Mouse (Mus musculus) adrenal gland, postnatal 25 days (tissue): ENCODE data around the gene Gm4131. TPM values are rescaled to one million over a fixed set of nuclear protein-coding genes. Genes with fewer than 3 reads are reported as not detected.

ENCODE experiments used
- DNase-seq: peaks from one replicate; pipeline ENCODE4 v3.0.0; 2021; ENCODE audit warnings: mixed read lengths
- total RNA-seq: library from RNA; stranded (reverse); gene quantifications from 2 replicates; pipeline ENCODE4 v1.2.3, GENCODE M21; 2021

The Gm4131 gene
- total RNA-seq, 1 experiment from 2014 or later, result not detected

GRCm38 (mm10) chr14:62456239-62456747 is 110.4 kb downstream of the Gm4131 start, which contains the start of gene Gucy1b2:
Gene Gucy1b2 (minus strand): TSS chr14:62456289.
- no peak for DNase-seq

GRCm38 (mm10) chr14:62455570-62455879 is 111.2 kb downstream of the Gm4131 start:
- DNase-seq, result no peak

DNA sequence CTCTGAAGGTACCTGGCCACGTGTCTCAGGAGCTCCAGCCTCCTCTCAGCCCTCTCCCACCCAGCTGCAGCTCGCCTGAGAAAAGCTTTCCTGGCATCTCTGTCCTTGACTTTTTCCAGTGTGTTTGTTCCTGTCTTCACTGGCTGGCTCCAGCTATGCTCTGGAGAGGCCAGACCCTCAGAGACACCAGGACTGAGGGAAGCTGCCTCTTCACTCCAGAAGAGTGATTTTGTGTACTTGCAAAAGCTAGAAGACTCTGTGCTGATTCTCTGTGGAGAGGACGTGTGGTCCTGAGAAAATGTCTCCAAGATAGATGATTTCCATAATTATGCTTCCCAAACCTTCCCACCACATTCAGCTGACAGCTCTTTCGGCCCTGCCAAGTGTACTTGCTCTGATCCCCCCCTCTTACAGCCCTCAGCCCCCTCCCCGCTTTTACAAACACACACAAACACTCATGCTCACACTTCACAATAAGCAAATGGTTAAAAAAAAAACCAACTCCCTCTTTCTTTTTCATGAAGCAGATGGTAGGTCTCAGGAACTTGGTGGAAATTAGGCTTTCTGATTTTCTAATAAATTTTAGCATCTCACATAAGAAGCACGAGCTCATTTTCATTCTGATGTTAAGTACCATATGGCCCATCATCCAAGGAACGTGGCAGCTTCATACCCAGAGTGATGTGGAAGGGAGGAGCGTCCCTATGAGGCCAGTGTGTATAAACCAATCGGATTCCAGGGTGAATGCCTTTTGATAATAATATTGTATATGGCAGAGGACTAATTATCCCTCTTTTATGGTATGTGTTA is 111.8 kb downstream of the Gm4131 start:
- DNase-seq, result no peak

GRCm38 (mm10) chr14:62454136-62454535 is 112.6 kb downstream of the Gm4131 start:
- no peak for DNase-seq

GRCm38 (mm10) chr14:62453276-62453675 is 113.4 kb downstream of the Gm4131 start:
- peak; percentile 33 for DNase-seq

DNA sequence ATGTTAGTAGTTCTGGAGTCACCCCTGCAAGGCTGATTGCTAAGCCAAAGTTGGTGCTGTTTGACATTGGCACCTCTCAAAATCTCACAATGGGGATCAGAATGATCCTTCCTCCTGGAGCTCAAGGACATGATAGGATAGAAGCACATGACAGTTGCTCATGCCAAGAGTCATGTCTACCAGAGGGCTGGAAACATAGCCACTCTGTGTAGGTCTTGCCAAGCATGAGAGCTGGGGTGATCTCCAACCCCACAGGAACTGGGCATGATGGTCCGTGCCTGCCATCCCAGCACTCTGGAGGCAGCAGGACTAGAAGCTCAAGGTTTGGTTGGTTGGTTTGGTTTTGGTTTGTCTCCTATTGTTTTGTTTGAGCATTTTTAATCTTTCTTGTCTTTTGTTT is 116.0 kb downstream of the Gm4131 start:
- DNase-seq, result no peak

DNA sequence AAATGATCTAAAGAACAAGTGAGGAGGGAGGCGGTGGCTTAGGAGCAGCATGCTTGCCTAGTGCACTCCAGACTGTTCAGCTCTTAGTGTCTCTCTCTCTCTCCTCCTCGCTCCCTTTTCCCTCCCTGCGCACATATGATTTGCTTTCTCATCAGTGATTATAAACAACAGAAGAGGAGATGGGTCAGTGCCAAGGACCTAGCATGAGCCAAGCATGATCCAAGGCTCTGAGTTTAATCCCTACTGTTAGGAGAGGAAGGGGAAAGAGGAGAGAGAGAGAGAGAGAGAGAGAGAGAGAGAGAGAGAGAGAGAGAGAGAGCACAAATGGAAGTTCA is 119.5 kb downstream of the Gm4131 start:
- DNase-seq, result no peak

GRCm38 (mm10) chr14:62446385-62447213 is 120.1 kb downstream of the Gm4131 start:
- no peak for DNase-seq

DNA sequence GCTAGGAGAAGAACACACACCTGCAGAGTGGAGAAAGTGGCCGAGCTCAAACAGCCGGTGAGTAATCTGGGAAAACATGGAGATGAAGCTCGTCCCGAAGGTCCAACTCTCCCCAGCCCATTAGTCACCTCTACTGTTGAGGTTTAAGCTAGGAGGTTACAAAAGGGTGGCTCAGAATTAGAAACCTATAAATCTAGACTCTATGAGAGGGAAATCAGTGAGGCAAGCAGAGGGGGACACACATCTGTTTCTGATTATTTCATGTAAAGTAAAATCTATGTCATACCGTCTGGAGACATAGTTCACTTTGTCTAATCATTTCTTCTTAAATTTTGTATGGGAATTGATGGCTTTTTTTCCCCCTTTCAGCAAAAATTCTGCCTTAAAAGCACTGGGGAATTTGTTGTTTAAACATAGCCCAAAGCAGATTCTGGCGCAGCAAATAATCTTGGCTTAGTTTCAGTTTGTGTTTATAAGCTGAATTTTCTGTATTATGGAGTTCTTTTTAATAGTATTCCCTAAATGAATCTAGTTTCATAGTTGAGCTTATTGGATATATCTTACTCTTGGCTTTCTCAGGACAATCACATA is 122.8 kb downstream of the Gm4131 start:
- DNase-seq, result no peak

GRCm38 (mm10) chr14:62442971-62443370 is 123.8 kb downstream of the Gm4131 start:
- DNase-seq, result no peak

DNA sequence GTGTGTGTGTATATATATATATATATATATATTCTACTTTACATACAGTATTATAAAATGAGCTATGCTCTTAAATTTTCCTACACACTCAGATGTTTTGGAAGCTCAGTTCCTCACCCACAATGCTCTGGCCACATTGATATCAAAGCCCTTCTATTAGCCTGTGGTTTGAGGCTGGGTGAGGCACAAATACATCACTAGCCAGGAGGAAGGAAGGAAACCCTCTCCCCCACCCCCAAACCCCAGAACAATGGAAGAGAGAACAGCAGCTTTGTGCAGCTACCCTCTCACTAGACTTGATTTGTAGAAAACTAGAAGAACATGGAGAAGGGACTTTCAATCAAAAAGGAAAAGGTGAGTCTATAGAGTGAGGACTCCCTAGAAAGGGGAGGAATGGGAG is 126.7 kb downstream of the Gm4131 start:
- DNase-seq, result no peak

- no peak for DNase-seq
These were observed 128.5 kb downstream of the Gm4131 start for GRCm38 (mm10) chr14:62438236-62438635.

DNA sequence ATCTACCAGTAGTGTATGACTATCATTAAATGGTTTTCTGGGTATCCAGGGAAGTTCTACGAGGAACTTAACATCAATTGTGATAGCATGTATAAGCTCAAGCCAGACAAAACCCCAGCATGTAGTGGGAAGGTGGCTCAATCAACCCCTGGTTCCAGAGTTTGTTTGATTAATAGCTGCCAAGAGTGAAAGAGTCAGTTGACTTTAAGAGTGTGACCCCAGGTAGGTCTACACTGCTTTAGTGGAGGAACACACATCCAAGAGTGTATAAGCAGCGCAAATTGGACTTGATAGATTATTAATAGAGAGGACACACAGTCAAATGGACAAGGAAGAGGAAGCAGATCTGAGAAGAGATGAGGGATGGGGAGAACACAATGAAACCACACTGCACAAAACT is 128.9 kb downstream of the Gm4131 start:
- DNase-seq, result no peak

DNA sequence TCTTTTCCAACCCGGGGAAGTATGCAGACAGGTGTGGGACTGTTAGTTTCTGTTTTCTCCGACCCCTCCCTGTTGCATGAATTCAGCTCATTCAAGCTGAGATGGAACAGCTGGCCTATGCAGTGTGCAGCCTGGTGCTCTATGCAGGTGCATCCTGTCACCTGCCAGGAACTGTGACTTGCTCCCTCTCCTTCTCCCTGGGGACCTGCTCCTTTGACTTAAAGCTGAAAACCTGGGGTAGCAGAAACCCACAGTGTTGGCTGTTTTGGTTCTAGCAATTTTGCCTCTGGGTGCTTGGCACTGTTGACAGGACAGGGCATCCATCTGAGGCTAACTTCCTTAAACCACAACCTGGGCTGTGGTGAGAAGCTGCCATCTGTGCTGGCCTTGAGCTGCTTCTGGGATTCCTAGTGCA is 141.4 kb downstream of the Gm4131 start:
- no peak for DNase-seq

GRCm38 (mm10) chr14:62422265-62422664 is 144.5 kb downstream of the Gm4131 start:
- no peak for DNase-seq

- DNase-seq, result no peak
These were observed 149.2 kb downstream of the Gm4131 start for GRCm38 (mm10) chr14:62417501-62417900.

- DNase-seq, result no peak
These were observed 150.0 kb downstream of the Gm4131 start for GRCm38 (mm10) chr14:62416742-62417134.

GRCm38 (mm10) chr14:62416007-62416741 is 150.5 kb downstream of the Gm4131 start:
- no peak for DNase-seq
